23 mouse cellular contexts compared by ENCODE assay signal in the genomic region with DNA sequence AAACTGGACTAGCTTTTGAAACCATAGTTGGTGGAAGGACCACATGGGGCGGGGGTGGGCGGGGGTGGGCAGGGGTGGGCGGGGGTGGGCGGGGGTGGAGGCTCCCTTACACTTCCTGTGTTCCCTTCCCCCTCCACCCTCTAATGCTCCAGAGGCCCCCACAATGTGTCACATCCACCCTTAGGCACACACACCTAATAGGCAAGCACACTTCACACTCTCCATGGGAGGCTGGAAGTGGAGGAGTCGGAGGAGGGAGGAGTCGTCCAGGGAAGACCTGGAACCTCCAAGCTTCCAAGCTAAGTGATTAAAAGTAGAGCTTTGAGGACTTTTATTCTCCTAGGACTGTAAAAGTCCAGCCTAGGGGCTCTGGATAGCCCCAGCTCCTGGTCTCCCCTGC. TPM values are rescaled to one million over a fixed set of nuclear protein-coding genes. Genes with fewer than 3 reads are reported as not detected.
DNase-seq lines count a peak whose midpoint lies in the region; ATAC-seq lines count a peak whose summit lies in the region.
"Had no signal": no experiment of that assay in that cellular context is flagged by ENCODE, and none has a peak within 500 bp of the region (broad histone marks: within the 10 kb centered on the region; RNA-seq: fewer than 3 reads in every experiment).

No protein-coding gene starts in this region.

- H3K36me3 ChIP-seq in forebrain, embryonic 10.5 days (replicated peaks) = peaks cover 83% of the 10 kb centered on the region
- no peaks in the 10 kb centered on the region for H3K36me3 ChIP-seq in forebrain, embryonic 15.5 days
- H3K36me3 ChIP-seq in hindbrain, embryonic 15.5 days = no peaks in the 10 kb centered on the region
- no peaks in the 10 kb centered on the region for H3K36me3 ChIP-seq in hindbrain, embryonic 11.5 days (ENCODE audit: control insufficient read depth, insufficient read depth, low read length)
- no peaks in the 10 kb centered on the region for H3K36me3 ChIP-seq in neural tube, embryonic 11.5 days (ENCODE audit: control insufficient read depth, insufficient read depth, low read length)
- H3K36me3 ChIP-seq: embryonic facial prominence, embryonic 15.5 days; G1E; stomach, embryonic 15.5 days had no signal

- H3K4me3 ChIP-seq in forebrain, embryonic 10.5 days = peak overlapping the region; percentile 4; the same call in 1 of the 2 replicates
- no peak overlapping the region for H3K4me3 ChIP-seq in forebrain, embryonic 15.5 days
- H3K4me3 ChIP-seq in hindbrain, embryonic 15.5 days = no peak overlapping the region
- no peak overlapping the region for H3K4me3 ChIP-seq in hindbrain, embryonic 11.5 days (ENCODE audit: low read depth, low read length)
- no peak overlapping the region for H3K4me3 ChIP-seq in neural tube, embryonic 11.5 days (ENCODE audit: low read depth, low read length)
- H3K4me3 ChIP-seq: embryonic facial prominence, embryonic 15.5 days; stomach, embryonic 15.5 days had no signal

- H3K27ac ChIP-seq in forebrain, embryonic 10.5 days = peak overlapping the region; percentile 75
- no peak overlapping the region for H3K27ac ChIP-seq in forebrain, embryonic 15.5 days (replicated peaks)
- H3K27ac ChIP-seq in hindbrain, embryonic 15.5 days (replicated peaks) = peak overlapping the region; percentile 53; the same call in 1 of the 2 replicates
- H3K27ac ChIP-seq in hindbrain, embryonic 11.5 days (ENCODE audit: low read depth, low read length) = no peak overlapping the region
- H3K27ac ChIP-seq in neural tube, embryonic 11.5 days (ENCODE audit: low read depth, low read length) = peak overlapping the region; percentile 69
- H3K27ac ChIP-seq: embryonic facial prominence, embryonic 15.5 days; liver, embryonic 14.5 days; stomach, embryonic 15.5 days had no signal

- ATAC-seq in forebrain, embryonic 15.5 days (replicated peaks) = no peak
- ATAC-seq in hindbrain, embryonic 15.5 days (ENCODE audit: low FRiP score, low read depth) = no peak
- ATAC-seq in hindbrain, embryonic 11.5 days (ENCODE audit: low FRiP score) = no peak
- peak; percentile 58; the same call in 1 of the 2 replicates for ATAC-seq in neural tube, embryonic 11.5 days (ENCODE audit: insufficient read depth, low FRiP score, low TSS enrichment)
- ATAC-seq: activated CD4-positive, CD25-positive, alpha-beta regulatory T cell, adult 4 months; CD4-positive, CD25-positive, alpha-beta regulatory T cell, adult 4 months had no signal

- no peaks in the 10 kb centered on the region for H3K27me3 ChIP-seq in forebrain, embryonic 10.5 days (ENCODE audit: poor library complexity, severe bottlenecking)
- no peaks in the 10 kb centered on the region for H3K27me3 ChIP-seq in forebrain, embryonic 15.5 days
- no peaks in the 10 kb centered on the region for H3K27me3 ChIP-seq in hindbrain, embryonic 15.5 days
- H3K27me3 ChIP-seq in hindbrain, embryonic 11.5 days (ENCODE audit: control insufficient read depth, insufficient read depth, low read length) = no peaks in the 10 kb centered on the region
- no peaks in the 10 kb centered on the region for H3K27me3 ChIP-seq in neural tube, embryonic 11.5 days (ENCODE audit: control insufficient read depth, insufficient read depth, low read length)

- WGBS in forebrain, embryonic 10.5 days = 64% methylated on average over 6 of the region's 6 CpGs
- WGBS in forebrain, embryonic 15.5 days = 60% methylated on average over 6 of the region's 6 CpGs
- WGBS in hindbrain, embryonic 15.5 days = 57% methylated on average over 6 of the region's 6 CpGs
- WGBS in hindbrain, embryonic 11.5 days = 45% methylated on average over 3 of the region's 6 CpGs
- 27% methylated on average over 4 of the region's 6 CpGs for WGBS in neural tube, embryonic 11.5 days

- H3K9ac ChIP-seq in forebrain, embryonic 15.5 days (replicated peaks) = no peak overlapping the region
- H3K9ac ChIP-seq in hindbrain, embryonic 15.5 days = no peak overlapping the region
- no peak overlapping the region for H3K9ac ChIP-seq in hindbrain, embryonic 11.5 days (ENCODE audit: low read depth, low read length)
- no peak overlapping the region for H3K9ac ChIP-seq in neural tube, embryonic 11.5 days (ENCODE audit: low read length)
- H3K9ac ChIP-seq: embryonic facial prominence, embryonic 15.5 days; liver, embryonic 14.5 days; stomach, embryonic 15.5 days had no signal

- H3K9me3 ChIP-seq in forebrain, embryonic 10.5 days = no peaks in the 10 kb centered on the region; the same call in 1 of the 2 replicates
- H3K9me3 ChIP-seq in forebrain, embryonic 15.5 days = no peaks in the 10 kb centered on the region
- no peaks in the 10 kb centered on the region for H3K9me3 ChIP-seq in hindbrain, embryonic 15.5 days
- H3K9me3 ChIP-seq in hindbrain, embryonic 11.5 days (ENCODE audit: control insufficient read depth, low read length) = no peaks in the 10 kb centered on the region
- H3K9me3 ChIP-seq in neural tube, embryonic 11.5 days (ENCODE audit: control insufficient read depth, low read length) = no peaks in the 10 kb centered on the region
- H3K9me3 ChIP-seq: embryonic facial prominence, embryonic 15.5 days; G1E; stomach, embryonic 15.5 days had no signal

- H3K4me1 ChIP-seq in forebrain, embryonic 10.5 days = peaks cover 85% of the 10 kb centered on the region
- peaks cover 5% of the 10 kb centered on the region for H3K4me1 ChIP-seq in forebrain, embryonic 15.5 days
- H3K4me1 ChIP-seq in hindbrain, embryonic 15.5 days (replicated peaks) = peaks cover under 1% of the 10 kb centered on the region; the same call in 1 of the 2 replicates
- H3K4me1 ChIP-seq in hindbrain, embryonic 11.5 days (replicated peaks; ENCODE audit: control insufficient read depth, insufficient read depth, low read length) = peaks cover 10% of the 10 kb centered on the region
- H3K4me1 ChIP-seq in neural tube, embryonic 11.5 days (ENCODE audit: control insufficient read depth, insufficient read depth, low read length) = peaks cover 41% of the 10 kb centered on the region

- H3K4me2 ChIP-seq in forebrain, embryonic 15.5 days (replicated peaks) = no peak overlapping the region
- H3K4me2 ChIP-seq in hindbrain, embryonic 15.5 days = no peak overlapping the region
- H3K4me2 ChIP-seq in hindbrain, embryonic 11.5 days (replicated peaks; ENCODE audit: low read depth, low read length) = no peak overlapping the region
- 0 out of 2 replicates have a peak overlapping the region, but pooled peaks have one; percentile 8 for H3K4me2 ChIP-seq in neural tube, embryonic 11.5 days (ENCODE audit: low read depth)
- H3K4me2 ChIP-seq: embryonic facial prominence, embryonic 15.5 days; stomach, embryonic 15.5 days had no signal

- DNase-seq in forebrain, embryonic 10.5 days (ENCODE audit: extremely low spot score, low spot score) = no peak
- no peak for DNase-seq in hindbrain, embryonic 11.5 days (ENCODE audit: low spot score)
- DNase-seq in neural tube, embryonic 11.5 days (ENCODE audit: low spot score) = no peak
- DNase-seq in neural tube, embryonic 10.5 days (ENCODE audit: extremely low spot score, low spot score) = no peak
- DNase-seq in kidney, adult 11 months = no peak
- no peak for DNase-seq in layer of hippocampus, postnatal 10 days (ENCODE audit: low spot score in 2 of 2)
- DNase-seq: adrenal gland, postnatal 10 days; cerebellum, adult 9-10 months; kidney, adult 18-20 months; kidney, postnatal 25 days; retina, postnatal 1 day; thymus, adult 18-20 months; thymus, postnatal 4 days had no signal

RNA-seq across cellular contexts. Expression of gene Parp16, which starts 26.6 kb away (rescaled TPM):
- 7.0 and 8.5 TPM in 2 replicates for polyA plus RNA-seq in forebrain, embryonic 10.5 days (2016; fragmentation: Nextera tagmentation; extraction: Ambion mirVana)
- polyA plus RNA-seq in forebrain, embryonic 15.5 days (2015; fragmentation: Nextera tagmentation; extraction: Ambion mirVana) = 4.9 and 5.1 TPM in 2 replicates
- 6.7 and 8.1 TPM in 2 replicates for polyA plus RNA-seq in hindbrain, embryonic 15.5 days (2015; fragmentation: Nextera tagmentation; extraction: Ambion mirVana)
- 4.0 and 6.5 TPM in 2 replicates for polyA plus RNA-seq in hindbrain, embryonic 11.5 days (2014; fragmentation: Nextera tagmentation; extraction: Ambion mirVana)
- polyA plus RNA-seq in neural tube, embryonic 11.5 days (2014; fragmentation: Nextera tagmentation; extraction: Ambion mirVana) = 4.9 and 6.1 TPM in 2 replicates
- total RNA-seq in layer of hippocampus, postnatal 10 days (2021) = 1 to 10 TPM; 4.5 to 5.6 TPM

RNA-seq across cellular contexts. Expression of gene Igdcc3, which starts 27.5 kb away (rescaled TPM):
- 208 and 246 TPM in 2 replicates for polyA plus RNA-seq in forebrain, embryonic 10.5 days (2016; fragmentation: Nextera tagmentation; extraction: Ambion mirVana)
- polyA plus RNA-seq in forebrain, embryonic 15.5 days (2015; fragmentation: Nextera tagmentation; extraction: Ambion mirVana) = 9.6 and 9.8 TPM in 2 replicates
- 9.9 and 10.9 TPM in 2 replicates for polyA plus RNA-seq in hindbrain, embryonic 15.5 days (2015; fragmentation: Nextera tagmentation; extraction: Ambion mirVana)
- 46.0 and 49.6 TPM in 2 replicates for polyA plus RNA-seq in hindbrain, embryonic 11.5 days (2014; fragmentation: Nextera tagmentation; extraction: Ambion mirVana)
- 60.7 and 71.9 TPM in 2 replicates for polyA plus RNA-seq in neural tube, embryonic 11.5 days (2014; fragmentation: Nextera tagmentation; extraction: Ambion mirVana)
- 1 to 10 TPM; 5.4 to 7.1 TPM for total RNA-seq in layer of hippocampus, postnatal 10 days (2021)
- total RNA-seq: hematopoietic stem cell, adult 5-6 weeks; monocyte, adult 5-6 weeks had no signal
- polyA plus RNA-seq: activated CD4-positive, CD25-positive, alpha-beta regulatory T cell, adult 4 months; CD4-positive, CD25-positive, alpha-beta regulatory T cell, adult 4 months; G1E had no signal

Comparison
In these comparisons a context has a peak if more than half of its experiments do, and no peak if none do; other contexts are left out.
1. H3K27ac ChIP-seq: peak in forebrain, embryonic 10.5 days (single experiment), hindbrain, embryonic 15.5 days (single experiment) and neural tube, embryonic 11.5 days (single experiment); none in forebrain, embryonic 15.5 days (single experiment) and hindbrain, embryonic 11.5 days (single experiment).